Mouse (Mus musculus): ENCODE measurements at regions not wholly inside any gene's neighbourhood (a gene's known extent, or its start where the extent isn't known, plus 50 kb on each side); places are given as distances from the start of the nearest gene placed in this dataset.

DNA sequence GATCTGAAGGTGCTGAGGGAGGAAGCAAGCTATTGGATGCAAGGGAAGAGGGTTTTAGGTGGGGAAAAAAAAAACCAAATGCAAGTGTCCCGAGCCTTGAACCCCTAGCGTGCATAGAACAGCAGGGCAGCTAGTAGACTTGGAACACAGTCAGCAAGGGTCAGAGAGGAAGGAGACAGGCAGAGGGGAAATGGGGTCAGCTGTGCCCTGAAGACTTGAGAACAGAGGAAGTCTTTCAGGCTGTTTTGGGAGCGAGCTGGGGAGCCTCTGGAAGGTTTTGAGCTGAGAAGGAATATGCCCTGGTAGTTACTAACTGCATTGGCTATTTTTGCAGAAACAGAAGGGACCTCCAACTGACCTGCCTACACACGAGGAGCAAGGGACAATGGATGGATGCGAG is 149.5 kb downstream of the Pten start:
- TF ChIP-seq EP300 (IDR thresholded peaks at IDR 0.05; ENCODE audit: low read depth) (no peak), CTCF (IDR thresholded peaks at IDR 0.05; ENCODE audit: low read depth) (no peak)

Data from liver, embryonic 14.5 days (tissue).